8 mouse cellular contexts compared by ENCODE assay signal in genomic region chr1:69656929-69657328, GRCm38 (mm10). TPM values are rescaled to one million over a fixed set of nuclear protein-coding genes. Genes with fewer than 3 reads are reported as not detected.
DNase-seq lines count a peak whose midpoint lies in the region; ATAC-seq and TF ChIP-seq lines count a peak whose summit lies in the region.

No protein-coding gene starts in this region.

- DNase-seq in lung, adult 2 months, result peak; percentile 9
- no peak for DNase-seq in lung, postnatal 25 days (ENCODE audit: low spot score)
- DNase-seq in thymus, postnatal 0 days (ENCODE audit: low spot score), result peak; percentile 46
- DNase-seq in cerebellum, postnatal 10 days, result no peak
- no peak for DNase-seq in layer of hippocampus, adult 2 months (ENCODE audit: low spot score in 2 of 2)
- DNase-seq in left cerebral cortex, adult 2 months (ENCODE audit: extremely low spot score in 1 of 2, low spot score in 2 of 2), result no peak

- H3K9me3 ChIP-seq in liver, embryonic 16.5 days (replicated peaks; ENCODE audit: control insufficient read depth, low read length), result no peaks in the 10 kb centered on the region

- H3K4me3 ChIP-seq in lung, adult 2 months (replicated peaks; ENCODE audit: extremely low read depth, low read depth, low read length), result no peak overlapping the region
- H3K4me3 ChIP-seq in liver, embryonic 16.5 days (ENCODE audit: low read depth, low read length), result no peak overlapping the region
- H3K4me3 ChIP-seq in layer of hippocampus, adult 2 months, result no peak overlapping the region
- H3K4me3 ChIP-seq in left cerebral cortex, adult 2 months, result no peak overlapping the region

- intact Hi-C loops in left cerebral cortex, adult 2 months (cut with DNase I), result no loop called here

- no peaks in the 10 kb centered on the region for H3K36me3 ChIP-seq in liver, embryonic 16.5 days (ENCODE audit: control insufficient read depth, insufficient read depth)

- no peak overlapping the region for H3K27ac ChIP-seq in liver, embryonic 16.5 days (ENCODE audit: low read length)
- H3K27ac ChIP-seq in layer of hippocampus, adult 2 months, result no peak overlapping the region
- H3K27ac ChIP-seq in left cerebral cortex, adult 2 months, result no peak overlapping the region

- H3K4me2 ChIP-seq in liver, embryonic 16.5 days (ENCODE audit: low read depth, low read length), result peak overlapping the region; percentile 2; the same call in 1 of the 2 replicates

- peak; percentile 30 for ATAC-seq in granulocyte monocyte progenitor cell, adult 5-6 weeks (replicated peaks; ENCODE audit: poor library complexity, severe bottlenecking)
- no peak for ATAC-seq in liver, embryonic 16.5 days (ENCODE audit: low read depth)

- no peak for TF ChIP-seq CTCF in lung, adult 2 months (IDR thresholded peaks at IDR 0.05; ENCODE audit: insufficient read depth, low read length)
- no peak for TF ChIP-seq CTCF in layer of hippocampus, adult 2 months (conservative IDR thresholded peaks at IDR 0.05)
- no peak for TF ChIP-seq CTCF in left cerebral cortex, adult 2 months (IDR thresholded peaks at IDR 0.05)

- H3K9ac ChIP-seq in liver, embryonic 16.5 days (ENCODE audit: low read depth, low read length), result no peak overlapping the region

- no peaks in the 10 kb centered on the region for H3K4me1 ChIP-seq in lung, adult 2 months (ENCODE audit: control insufficient read depth, insufficient read depth, low read length)
- no peaks in the 10 kb centered on the region for H3K4me1 ChIP-seq in liver, embryonic 16.5 days (ENCODE audit: control insufficient read depth, low read depth, low read length)

- 33% methylated on average over 16 of the region's 16 CpGs for WGBS in lung, adult 2 months
- 18% methylated on average over 16 of the region's 16 CpGs for WGBS in liver, embryonic 16.5 days (ENCODE audit: insufficient replicate concordance)

- no peaks in the 10 kb centered on the region for H3K27me3 ChIP-seq in liver, embryonic 16.5 days (ENCODE audit: control insufficient read depth, insufficient read depth, low read depth, low read length)

- no peak for TF ChIP-seq POLR2A in lung, adult 2 months (IDR thresholded peaks at IDR 0.05; ENCODE audit: borderline replicate concordance, extremely low read depth, low read depth, low read length)

RNA-seq across cellular contexts. Expression of gene Ikzf2, which starts 30.1 kb away (rescaled TPM):
- polyA plus RNA-seq in lung, adult 2 months (2012; rRNA removed), result 0.80 and 1.5 TPM in 2 replicates
- 11.9 and 15.3 TPM in 2 replicates for total RNA-seq in granulocyte monocyte progenitor cell, adult 5-6 weeks (2014; fragmentation: Nextera tagmentation)
- total RNA-seq in granulocyte monocyte progenitor cell, adult 5-6 weeks (2017), result 13.0 and 14.8 TPM in 2 replicates
- polyA plus RNA-seq in liver, embryonic 16.5 days (2015; fragmentation: Nextera tagmentation; extraction: Ambion mirVana), result 0.39 and 0.41 TPM in 2 replicates
- 17.2 and 29.9 TPM in 2 replicates for polyA plus RNA-seq in thymus, postnatal 0 days (2015; fragmentation: Nextera tagmentation; extraction: Ambion mirVana)
- 10 to 100 TPM in 1 of 2 experiments, 1 to 10 TPM in 1; 9.2 to 10.5 TPM for total RNA-seq in layer of hippocampus, adult 2 months (2021)
- 1 to 10 TPM; 3.7 to 4.8 TPM for total RNA-seq in left cerebral cortex, adult 2 months (2021)

Comparison
In these comparisons a context has a peak if more than half of its experiments do, and no peak if none do; other contexts are left out.
1. DNase-seq: peak in lung, adult 2 months (single experiment) and thymus, postnatal 0 days (single experiment); none in lung, postnatal 25 days (single experiment), cerebellum, postnatal 10 days (0 of 2), layer of hippocampus, adult 2 months (0 of 2) and left cerebral cortex, adult 2 months (0 of 2).